Mouse (Mus musculus) urinary bladder, postnatal 10 days (tissue): ENCODE measurements around the gene Cables2.

Experiments
- DNase-seq: peaks from one replicate; pipeline ENCODE4 v3.0.0; 2022; ENCODE audit warnings: low spot score

The Cables2 gene

GRCm38 (mm10) chr2:180225762-180226378 lies 47.4 kb downstream of the Cables2 start, which contains the start of gene Lama5:
Gene Lama5 (minus strand): TSS chr2:180225859.
- DNase-seq, result peak; percentile 54

- no peak for DNase-seq
These were observed 48.1 kb downstream of the Cables2 start for GRCm38 (mm10) chr2:180225044-180225761.

- no peak for DNase-seq
These were observed 48.7 kb downstream of the Cables2 start for GRCm38 (mm10) chr2:180224647-180225043.

- no peak for DNase-seq
These were observed 51.0 kb downstream of the Cables2 start for GRCm38 (mm10) chr2:180222250-180222649.

GRCm38 (mm10) chr2:180221051-180221450 lies 52.2 kb downstream of the Cables2 start:
- no peak for DNase-seq

GRCm38 (mm10) chr2:180220165-180220564 lies 53.1 kb downstream of the Cables2 start:
- DNase-seq, result no peak

- DNase-seq, result no peak
These were observed 54.0 kb downstream of the Cables2 start for GRCm38 (mm10) chr2:180219145-180219943.

- DNase-seq, result no peak
These were observed 54.6 kb downstream of the Cables2 start for GRCm38 (mm10) chr2:180218677-180219076.

- no peak for DNase-seq
These were observed 55.1 kb downstream of the Cables2 start for GRCm38 (mm10) chr2:180218241-180218640.

GRCm38 (mm10) chr2:180217587-180217986 lies 55.7 kb downstream of the Cables2 start:
- no peak for DNase-seq

- DNase-seq, result no peak
These were observed 56.4 kb downstream of the Cables2 start for GRCm38 (mm10) chr2:180216921-180217320.

GRCm38 (mm10) chr2:180215951-180216350 lies 57.3 kb downstream of the Cables2 start:
- no peak for DNase-seq

GRCm38 (mm10) chr2:180215011-180215461 lies 58.3 kb downstream of the Cables2 start:
- DNase-seq, result no peak

GRCm38 (mm10) chr2:180214352-180214978 lies 58.8 kb downstream of the Cables2 start:
- DNase-seq, result no peak

GRCm38 (mm10) chr2:180212255-180212654 lies 61.0 kb downstream of the Cables2 start:
- no peak for DNase-seq

GRCm38 (mm10) chr2:180208976-180209375 lies 64.3 kb downstream of the Cables2 start:
- no peak for DNase-seq
